Comparison of ENCODE assay signal across 26 mouse cellular contexts in the genomic region with DNA sequence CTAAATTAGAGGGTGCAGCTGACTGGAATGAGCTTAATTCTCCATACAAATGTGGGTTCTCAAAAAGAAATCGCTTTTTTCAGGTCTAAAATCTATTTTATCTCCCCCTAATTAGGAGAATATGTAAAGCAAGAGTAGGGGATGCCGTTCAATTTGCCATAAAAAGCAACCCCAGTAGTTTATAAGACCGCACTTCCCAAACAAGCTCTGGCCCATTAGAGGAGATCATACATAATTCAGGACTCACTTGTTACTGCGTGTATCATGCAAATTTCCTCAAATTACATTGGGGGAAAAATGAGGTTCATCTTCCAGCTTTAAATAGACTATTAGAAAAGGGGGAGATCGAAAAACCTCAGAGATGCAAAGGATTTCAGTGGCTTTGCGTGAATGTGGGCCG.
"Had no signal": no experiment of that assay in that cellular context is flagged by ENCODE, and none has a peak within 500 bp of the region (broad histone marks: within the 10 kb centered on the region; RNA-seq: fewer than 3 reads in every experiment).

No protein-coding gene starts in this region.

- ATAC-seq: hindbrain, postnatal 0 days; intestine, embryonic 16.5 days; liver, embryonic 12.5 days had no signal

- H3K4me2 ChIP-seq: heart, embryonic 11.5 days; heart, embryonic 13.5 days; heart, embryonic 15.5 days; hindbrain, embryonic 13.5 days; hindbrain, embryonic 15.5 days; kidney, embryonic 15.5 days; limb, embryonic 13.5 days; limb, embryonic 15.5 days; liver, embryonic 12.5 days had no signal

- H3K4me3 ChIP-seq: heart, adult 2 months; heart, embryonic 13.5 days; heart, embryonic 15.5 days; hindbrain, embryonic 13.5 days; hindbrain, embryonic 15.5 days; kidney, embryonic 15.5 days; limb, embryonic 13.5 days; limb, embryonic 15.5 days; liver, embryonic 12.5 days had no signal

- H3K36me3 ChIP-seq: heart, embryonic 13.5 days; heart, embryonic 15.5 days; hindbrain, embryonic 13.5 days; hindbrain, embryonic 15.5 days; kidney, embryonic 15.5 days; limb, embryonic 13.5 days; limb, embryonic 15.5 days; liver, embryonic 12.5 days had no signal

- H3K4me1 ChIP-seq: heart, embryonic 13.5 days; heart, embryonic 15.5 days; kidney, embryonic 15.5 days; limb, embryonic 13.5 days; limb, embryonic 15.5 days; liver, embryonic 12.5 days had no signal

- H3K27ac ChIP-seq: heart, adult 2 months; heart, embryonic 13.5 days; heart, embryonic 15.5 days; hindbrain, embryonic 13.5 days; hindbrain, embryonic 15.5 days; hindbrain, postnatal 0 days; kidney, embryonic 15.5 days; kidney, postnatal 0 days; limb, embryonic 13.5 days; limb, embryonic 15.5 days; liver, embryonic 12.5 days; liver, embryonic 14.5 days had no signal

- H3K9ac ChIP-seq: heart, embryonic 13.5 days; heart, embryonic 15.5 days; hindbrain, embryonic 13.5 days; hindbrain, embryonic 15.5 days; kidney, embryonic 15.5 days; limb, embryonic 13.5 days; limb, embryonic 15.5 days; liver, embryonic 12.5 days; liver, embryonic 14.5 days had no signal

- DNase-seq: gastrocnemius, postnatal 14 days; gastrocnemius, postnatal 36 days; heart, adult 2 months; heart, postnatal 14 days; heart, postnatal 36 days; kidney, adult 11 months; kidney, adult 2 months; kidney, adult 9 months; kidney, postnatal 14 days; kidney, postnatal 36 days; layer of hippocampus, adult 9-11 months; layer of hippocampus, postnatal 36 days; left cerebral cortex, postnatal 4 days had no signal

- H3K9me3 ChIP-seq: heart, embryonic 13.5 days; heart, embryonic 15.5 days; hindbrain, embryonic 13.5 days; hindbrain, embryonic 15.5 days; kidney, embryonic 15.5 days; limb, embryonic 13.5 days; limb, embryonic 15.5 days; liver, embryonic 12.5 days had no signal

- H3K27me3 ChIP-seq: heart, embryonic 13.5 days; heart, embryonic 15.5 days; hindbrain, embryonic 13.5 days; hindbrain, embryonic 15.5 days; kidney, embryonic 15.5 days; limb, embryonic 13.5 days; limb, embryonic 15.5 days; liver, embryonic 12.5 days had no signal
